Mouse (Mus musculus) brain, adult 2 months (tissue): ENCODE measurements around the gene Ntsr2.
"Not testable (repeated sequence)": the region's sequence is repeated elsewhere in the genome, so short reads cannot be mapped to it uniquely, and the experiment has no call there.

Experiments
- DNase-seq: peaks from one replicate; pipeline ENCODE4 v3.0.0; 2011; ENCODE audit warnings: low read depth, low spot score

Ntsr2 gene

DNA sequence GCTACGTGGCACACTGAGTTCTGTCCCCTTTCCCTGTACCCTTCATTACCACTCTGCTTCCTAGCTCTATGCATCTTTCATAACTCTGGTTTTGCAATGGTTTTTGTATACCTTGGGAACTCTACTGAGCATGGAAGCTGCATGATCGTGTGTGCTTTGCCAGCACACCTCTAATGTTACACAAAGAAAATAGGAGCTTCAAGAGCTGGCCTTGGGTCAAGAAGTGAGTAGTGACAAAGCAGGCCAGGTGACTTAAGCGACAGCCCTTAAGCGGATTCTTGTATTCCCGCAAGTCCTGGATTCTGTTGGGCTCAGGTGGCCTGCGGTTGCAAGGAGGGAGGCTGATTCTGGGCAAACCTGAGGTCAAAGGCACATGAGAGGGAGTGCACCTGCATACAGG is 4.9 kb upstream of the Ntsr2 start:
- DNase-seq = no peak

DNA sequence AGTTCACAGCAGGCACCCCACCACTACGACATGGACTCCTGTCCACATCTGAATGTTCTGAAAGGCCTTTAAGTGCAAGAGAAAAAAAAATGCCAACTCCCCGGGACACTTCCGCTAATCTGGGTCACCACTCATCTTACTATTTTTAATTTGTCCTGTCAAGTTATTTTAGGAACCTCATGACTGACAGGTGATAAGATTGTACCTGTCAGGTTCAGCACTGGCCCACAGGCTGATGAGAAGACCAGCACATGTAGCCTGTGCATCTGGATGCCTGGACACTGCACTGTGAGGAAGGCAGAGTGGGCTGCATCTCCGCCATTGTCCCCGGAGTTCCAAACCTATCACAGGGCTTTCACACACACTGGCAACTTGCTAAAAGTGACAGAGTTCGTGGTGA is 3.4 kb upstream of the Ntsr2 start:
- DNase-seq = no peak

DNA sequence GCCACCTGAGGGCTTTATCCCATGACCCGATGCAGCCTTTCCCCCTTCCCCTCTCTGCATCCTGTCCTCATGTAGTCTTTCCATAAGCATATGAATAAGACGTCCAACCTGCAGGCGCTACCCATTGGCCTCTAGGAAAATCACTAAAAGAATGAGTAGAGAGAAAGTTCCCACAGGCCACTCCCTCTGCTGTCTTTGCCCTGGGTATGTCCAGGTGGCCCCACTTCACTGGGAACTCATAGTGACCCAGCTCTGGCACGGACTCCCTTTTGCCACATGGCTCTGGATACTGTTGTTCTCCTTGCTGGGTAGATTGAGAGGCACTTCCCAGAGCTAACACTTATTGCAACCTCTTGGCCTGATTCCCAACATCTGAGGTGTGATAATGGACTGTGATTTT is 2.4 kb downstream of the Ntsr2 start:
- DNase-seq = no peak

DNA sequence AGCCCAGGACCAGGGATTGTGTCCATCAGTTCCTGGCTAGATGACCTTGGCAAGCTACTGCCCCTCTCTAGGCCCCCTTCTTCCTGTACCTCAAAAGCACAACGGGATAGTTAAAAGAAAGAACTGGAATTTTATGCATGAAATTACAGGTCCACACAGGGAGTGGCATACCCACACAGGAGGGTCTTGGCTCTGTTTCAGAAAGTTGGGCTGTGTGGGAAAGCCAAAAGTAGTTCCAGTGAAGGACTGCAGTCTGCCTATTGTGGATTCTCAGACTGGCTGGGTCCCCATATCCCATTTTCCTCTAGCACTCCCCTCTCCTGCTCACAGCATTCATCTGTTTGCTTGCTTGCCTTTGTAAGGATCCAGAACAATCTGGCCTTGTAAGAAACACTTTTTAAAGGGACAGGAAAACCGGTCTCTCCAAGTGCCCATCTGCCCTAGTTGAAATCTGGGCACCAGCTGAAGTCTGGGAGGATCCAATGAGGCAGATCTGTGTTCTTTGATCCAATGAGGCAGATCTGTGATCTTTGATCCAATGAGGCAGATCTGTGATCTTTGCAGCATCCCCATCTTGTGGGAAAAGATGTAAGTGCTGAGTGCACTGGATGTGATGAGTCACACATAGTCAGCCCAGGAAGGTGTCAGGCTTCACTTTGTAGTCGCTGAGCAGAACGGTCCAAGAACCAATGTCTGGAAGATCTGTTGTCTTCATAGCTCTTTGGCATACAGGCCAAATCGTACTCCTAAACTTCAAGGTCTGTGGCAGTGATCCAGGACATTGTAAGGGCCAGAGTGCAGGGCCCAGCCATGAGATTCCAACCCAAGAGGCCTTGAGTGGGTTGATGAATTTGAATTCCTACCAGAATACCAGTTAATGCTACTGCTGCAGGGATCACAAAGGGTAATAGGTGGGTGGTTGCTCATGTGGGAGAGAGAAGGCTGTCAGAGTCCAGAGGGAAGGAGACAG is 4.0 kb downstream of the Ntsr2 start:
- DNase-seq = peak; percentile 68

GRCm38 (mm10) chr12:16661459-16661858 is 8.3 kb downstream of the Ntsr2 start:
- no peak for DNase-seq

DNA sequence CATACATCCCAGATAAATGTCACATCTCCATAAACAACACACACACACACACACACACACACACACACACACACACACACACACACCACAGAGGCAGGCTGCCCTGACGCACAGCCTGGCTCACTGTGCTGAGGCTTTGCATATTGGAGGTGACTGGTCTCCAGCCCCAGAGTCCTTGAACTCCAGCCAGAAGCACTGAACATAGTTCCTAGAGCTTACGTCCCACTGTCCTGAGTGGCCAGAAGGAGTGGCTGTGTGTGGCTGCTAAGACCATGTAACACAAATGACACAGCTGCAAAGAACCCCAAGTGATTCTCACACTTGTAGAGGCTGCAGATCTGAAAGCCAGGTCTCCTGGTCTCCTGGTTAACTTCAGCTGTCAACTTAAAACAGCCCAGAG is 8.8 kb downstream of the Ntsr2 start:
- no peak for DNase-seq

- peak; percentile 58 for DNase-seq
These were observed 9.9 kb downstream of the Ntsr2 start for GRCm38 (mm10) chr12:16662955-16663585.

- no peak for DNase-seq
These were observed 11.8 kb downstream of the Ntsr2 start for GRCm38 (mm10) chr12:16665022-16665421.

GRCm38 (mm10) chr12:16669176-16669575 is 16.0 kb downstream of the Ntsr2 start:
- DNase-seq = no peak

GRCm38 (mm10) chr12:16672246-16672645 is 19.1 kb downstream of the Ntsr2 start:
- DNase-seq = no peak

DNA sequence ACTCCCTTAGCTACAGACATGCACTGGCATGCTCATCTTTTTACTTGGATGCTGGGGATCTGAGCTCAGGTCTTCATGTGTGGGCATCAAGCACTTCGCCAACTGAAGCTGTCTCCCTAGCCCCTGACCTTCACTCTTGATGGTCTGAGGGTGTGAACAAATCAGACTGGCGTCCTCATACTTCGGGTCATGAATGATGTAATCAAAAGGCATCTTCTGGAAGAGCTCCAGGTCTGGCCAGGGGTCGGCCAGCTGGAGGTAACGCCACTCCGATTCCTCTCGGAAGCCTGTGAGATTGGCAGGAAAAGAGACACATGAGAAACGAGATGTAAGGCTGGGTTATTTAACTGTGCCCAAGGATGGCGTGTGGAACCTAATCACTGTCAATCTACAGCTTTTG is 37.4 kb downstream of the Ntsr2 start:
- no peak for DNase-seq

DNA sequence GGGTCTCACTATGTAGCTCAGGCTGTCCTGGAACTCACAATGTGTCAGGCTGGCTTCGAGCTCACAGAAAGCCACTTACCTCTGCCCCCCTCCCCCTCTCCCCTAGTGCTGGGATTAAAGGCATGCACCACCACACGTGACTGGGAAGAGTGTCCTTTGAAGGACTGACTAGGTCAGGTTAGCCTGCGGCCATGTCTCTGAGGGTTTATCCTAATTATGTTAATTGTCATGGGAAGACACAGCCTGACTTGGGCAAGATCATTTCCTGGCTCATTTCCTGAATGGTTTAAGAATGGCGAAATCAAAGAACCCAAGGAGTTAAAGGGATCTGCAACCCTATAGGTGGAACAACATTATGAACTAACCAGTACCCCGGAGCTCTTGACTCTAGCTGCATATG is 41.6 kb downstream of the Ntsr2 start:
- no peak for DNase-seq

- not testable (repeated sequence) for DNase-seq
These were observed 42.1 kb downstream of the Ntsr2 start for GRCm38 (mm10) chr12:16695252-16695651.

DNA sequence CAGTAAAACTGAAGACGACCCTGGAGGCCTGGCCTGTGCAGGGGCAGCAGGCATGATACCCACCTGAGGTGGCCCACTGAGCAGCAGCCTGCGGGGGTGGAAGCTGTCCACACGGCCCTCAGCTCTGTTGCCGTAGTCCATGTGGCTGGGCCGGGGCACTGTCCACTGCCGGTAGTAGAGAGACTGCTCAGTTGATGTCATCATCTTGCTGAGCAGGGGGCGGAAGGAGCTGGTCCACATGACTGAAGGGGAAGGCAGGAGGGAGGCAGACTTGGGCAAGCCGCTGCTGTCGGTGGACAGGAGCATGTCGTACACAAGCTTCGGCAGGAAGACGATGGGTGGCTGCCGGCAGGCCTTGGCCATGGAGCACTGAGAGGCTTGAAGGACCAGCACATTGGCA is 43.0 kb downstream of the Ntsr2 start:
- no peak for DNase-seq

DNA sequence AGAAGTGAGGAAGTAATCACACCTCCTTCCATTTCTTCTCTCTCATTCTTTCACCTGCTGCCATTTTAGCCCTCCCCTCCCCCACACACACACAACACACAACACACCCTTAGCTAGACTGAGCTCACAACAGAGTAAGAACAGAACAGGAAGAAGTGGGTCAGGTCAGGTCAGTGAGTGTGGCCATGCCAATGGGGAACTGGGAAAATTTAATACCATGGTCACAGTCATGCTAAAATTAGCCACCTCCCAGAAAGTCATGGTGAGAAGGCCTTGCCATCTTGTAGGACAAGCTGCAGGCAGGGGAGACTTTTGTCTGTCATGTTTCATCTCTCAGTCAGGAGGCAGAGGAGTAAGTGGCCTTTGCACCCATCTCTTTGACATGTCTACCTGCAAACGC is 45.5 kb downstream of the Ntsr2 start:
- no peak for DNase-seq
